Mouse (Mus musculus) heart, embryonic 11.5 days (tissue): ENCODE measurements around the gene Tspan15. TPM values are rescaled to one million over a fixed set of nuclear protein-coding genes. Genes with fewer than 3 reads are reported as not detected.

Experiments used
- ATAC-seq: fragments of 200-750 bp; cut with Nextera tagmentation; replicated peaks from 2 replicates; pipeline ENCODE4 v1.8.0; 2017; ENCODE audit warnings: moderate library complexity; ENCODE audit not compliant: insufficient number of reproducible peaks, low FRiP score, low TSS enrichment
- H3K27ac ChIP-seq: fragments of 300-500 bp; sonication (generic); 2 replicates; pipeline ENCODE4 v1.5.1; 2014; ENCODE audit warnings: mild to moderate bottlenecking, low read depth, low read length
- H3K27me3 ChIP-seq: fragments of 300-500 bp; sonication (generic); 2 replicates; pipeline ENCODE4 v1.6.1; 2014; ENCODE audit warnings: mild to moderate bottlenecking, low read length, mixed read lengths; ENCODE audit not compliant: control insufficient read depth, insufficient read depth
- H3K36me3 ChIP-seq: fragments of 300-500 bp; sonication (generic); 2 replicates; pipeline ENCODE4 v1.6.1; 2014; ENCODE audit warnings: mild to moderate bottlenecking, low read length, moderate library complexity, mixed read lengths; ENCODE audit not compliant: control insufficient read depth, insufficient read depth
- H3K4me1 ChIP-seq: fragments of 300-500 bp; sonication (generic); 2 replicates; pipeline ENCODE4 v1.6.1; 2014; ENCODE audit warnings: low read length; ENCODE audit not compliant: control insufficient read depth, insufficient read depth
- H3K4me2 ChIP-seq: fragments of 300-500 bp; sonication (generic); 2 replicates; pipeline ENCODE4 v1.6.1; 2014; ENCODE audit warnings: mild to moderate bottlenecking, moderate library complexity
- H3K4me3 ChIP-seq: fragments of 300-500 bp; sonication (generic); 2 replicates; pipeline ENCODE4 v1.5.1; 2014; ENCODE audit warnings: low read depth, low read length
- H3K9ac ChIP-seq: fragments of 300-500 bp; sonication (generic); 2 replicates; pipeline ENCODE4 v1.6.1; 2014; ENCODE audit warnings: mild to moderate bottlenecking, low read depth, low read length, moderate library complexity
- H3K9me3 ChIP-seq: fragments of 300-500 bp; sonication (generic); replicated peaks from 2 replicates; pipeline ENCODE4 v1.6.1; 2016; ENCODE audit warnings: low read length; ENCODE audit not compliant: control insufficient read depth
- WGBS: fragments of 180-500 bp; shearing (Covaris S2); extraction: QIAGEN DNeasy Blood & Tissue Kit; methylation state at CpG from one replicate; pipeline ENCODE4 v1.1.7; 2014; ENCODE audit not compliant: insufficient replicate concordance; 5-methylcytosine and 5-hydroxymethylcytosine counted together
- polyA plus RNA-seq: library from polyadenylated mRNA; unstranded; fragments of >200 nt; fragmentation: Nextera tagmentation; extraction: Ambion mirVana; gene quantifications from 2 replicates; pipeline ENCODE4 v1.2.1, GENCODE M21; 2014

The Tspan15 gene
- polyA plus RNA-seq, 1 experiment from 2014 or later = 5.0 TPM

GRCm38 (mm10) chr10:62221647-62222046 lies 9.4 kb downstream of the Tspan15 start:
- Histone ChIP-seq H3K27ac (no peak overlapping the region), H3K4me1 (peaks cover 2% of the 10 kb centered on the region; the same call in 1 of the 2 replicates), H3K4me2 (no peak overlapping the region), H3K9me3 (no peaks in the 10 kb centered on the region), H3K36me3 (no peaks in the 10 kb centered on the region; the same call in 1 of the 2 replicates), H3K27me3 (0 out of 2 replicates have a peak, but pooled peaks cover 3% of the 10 kb centered on the region), H3K4me3 (no peak overlapping the region), H3K9ac (no peak overlapping the region)
- ATAC-seq = no peak
- 66% methylated on average over 2 of the region's 2 CpGs for WGBS

GRCm38 (mm10) chr10:62220732-62221514 lies 10.1 kb downstream of the Tspan15 start:
- 69% methylated on average over 8 of the region's 8 CpGs for WGBS
- H3K9ac ChIP-seq = no peak overlapping the region
- H3K4me1 ChIP-seq = peaks cover 2% of the 10 kb centered on the region; the same call in 1 of the 2 replicates
- H3K4me2 ChIP-seq = no peak overlapping the region
- no peaks in the 10 kb centered on the region; the same call in 1 of the 2 replicates for H3K36me3 ChIP-seq
- no peaks in the 10 kb centered on the region for H3K27me3 ChIP-seq
- ATAC-seq = no peak
- no peak overlapping the region for H3K4me3 ChIP-seq
- no peaks in the 10 kb centered on the region for H3K9me3 ChIP-seq
- no peak overlapping the region for H3K27ac ChIP-seq

- no peak overlapping the region for H3K4me3 ChIP-seq
- no peak overlapping the region for H3K27ac ChIP-seq
- no peaks in the 10 kb centered on the region; the same call in 1 of the 2 replicates for H3K36me3 ChIP-seq
- H3K4me2 ChIP-seq = no peak overlapping the region
- H3K9ac ChIP-seq = no peak overlapping the region
- H3K9me3 ChIP-seq = no peaks in the 10 kb centered on the region
- WGBS = 73% methylated on average over 7 of the region's 7 CpGs
- H3K27me3 ChIP-seq = no peaks in the 10 kb centered on the region
- no peak for ATAC-seq
- peaks cover 8% of the 10 kb centered on the region; the same call in 1 of the 2 replicates for H3K4me1 ChIP-seq
These were observed 12.3 kb downstream of the Tspan15 start for GRCm38 (mm10) chr10:62218789-62219172.

GRCm38 (mm10) chr10:62218044-62218788 lies 12.8 kb downstream of the Tspan15 start:
- WGBS = 79% methylated on average over 19 of the region's 19 CpGs
- Histone ChIP-seq H3K27ac (no peak overlapping the region), H3K4me3 (no peak overlapping the region), H3K9ac (no peak overlapping the region), H3K4me2 (no peak overlapping the region), H3K27me3 (no peaks in the 10 kb centered on the region), H3K9me3 (no peaks in the 10 kb centered on the region), H3K36me3 (no peaks in the 10 kb centered on the region; the same call in 1 of the 2 replicates), H3K4me1 (peaks cover 8% of the 10 kb centered on the region; the same call in 1 of the 2 replicates)
- no peak for ATAC-seq

- Histone ChIP-seq H3K27ac (peak overlapping the region; percentile 60), H3K27me3 (no peaks in the 10 kb centered on the region), H3K36me3 (no peaks in the 10 kb centered on the region; the same call in 1 of the 2 replicates), H3K4me1 (peaks cover 8% of the 10 kb centered on the region; the same call in 1 of the 2 replicates), H3K4me3 (no peak overlapping the region), H3K9me3 (no peaks in the 10 kb centered on the region), H3K9ac (no peak overlapping the region), H3K4me2 (no peak overlapping the region)
- peak; percentile 61; the same call in 1 of the 2 replicates for ATAC-seq
- 58% methylated on average over 8 of the region's 8 CpGs for WGBS
These were observed 13.9 kb downstream of the Tspan15 start for GRCm38 (mm10) chr10:62217196-62217595.

- H3K4me1 ChIP-seq = peaks cover 8% of the 10 kb centered on the region; the same call in 1 of the 2 replicates
- H3K9ac ChIP-seq = no peak overlapping the region
- H3K4me2 ChIP-seq = no peak overlapping the region
- peak overlapping the region; percentile 60 for H3K27ac ChIP-seq
- H3K36me3 ChIP-seq = no peaks in the 10 kb centered on the region; the same call in 1 of the 2 replicates
- H3K9me3 ChIP-seq = no peaks in the 10 kb centered on the region
- ATAC-seq = no peak
- no peak overlapping the region for H3K4me3 ChIP-seq
- no peaks in the 10 kb centered on the region for H3K27me3 ChIP-seq
- WGBS = 35% methylated on average over 5 of the region's 5 CpGs
These were observed 14.5 kb downstream of the Tspan15 start for GRCm38 (mm10) chr10:62216595-62216994.

- peaks cover 8% of the 10 kb centered on the region; the same call in 1 of the 2 replicates for H3K4me1 ChIP-seq
- no peak overlapping the region for H3K27ac ChIP-seq
- no peaks in the 10 kb centered on the region for H3K27me3 ChIP-seq
- no peaks in the 10 kb centered on the region for H3K9me3 ChIP-seq
- H3K4me2 ChIP-seq = no peak overlapping the region
- no peak for ATAC-seq
- no peak overlapping the region for H3K4me3 ChIP-seq
- no peaks in the 10 kb centered on the region; the same call in 1 of the 2 replicates for H3K36me3 ChIP-seq
- H3K9ac ChIP-seq = no peak overlapping the region
- 90% methylated on average over 8 of the region's 8 CpGs for WGBS
These were observed 15.4 kb downstream of the Tspan15 start for GRCm38 (mm10) chr10:62215633-62216032.

- Histone ChIP-seq H3K27ac (no peak overlapping the region), H3K27me3 (no peaks in the 10 kb centered on the region), H3K4me1 (peaks cover 8% of the 10 kb centered on the region; the same call in 1 of the 2 replicates), H3K9me3 (no peaks in the 10 kb centered on the region), H3K4me3 (no peak overlapping the region), H3K4me2 (no peak overlapping the region), H3K9ac (no peak overlapping the region), H3K36me3 (no peaks in the 10 kb centered on the region; the same call in 1 of the 2 replicates)
- no peak for ATAC-seq
- WGBS = 19% methylated on average over 5 of the region's 5 CpGs
These were observed 15.9 kb downstream of the Tspan15 start for GRCm38 (mm10) chr10:62215169-62215616.
